ENCODE assay signal across 9 mouse cellular contexts in the genomic region with DNA sequence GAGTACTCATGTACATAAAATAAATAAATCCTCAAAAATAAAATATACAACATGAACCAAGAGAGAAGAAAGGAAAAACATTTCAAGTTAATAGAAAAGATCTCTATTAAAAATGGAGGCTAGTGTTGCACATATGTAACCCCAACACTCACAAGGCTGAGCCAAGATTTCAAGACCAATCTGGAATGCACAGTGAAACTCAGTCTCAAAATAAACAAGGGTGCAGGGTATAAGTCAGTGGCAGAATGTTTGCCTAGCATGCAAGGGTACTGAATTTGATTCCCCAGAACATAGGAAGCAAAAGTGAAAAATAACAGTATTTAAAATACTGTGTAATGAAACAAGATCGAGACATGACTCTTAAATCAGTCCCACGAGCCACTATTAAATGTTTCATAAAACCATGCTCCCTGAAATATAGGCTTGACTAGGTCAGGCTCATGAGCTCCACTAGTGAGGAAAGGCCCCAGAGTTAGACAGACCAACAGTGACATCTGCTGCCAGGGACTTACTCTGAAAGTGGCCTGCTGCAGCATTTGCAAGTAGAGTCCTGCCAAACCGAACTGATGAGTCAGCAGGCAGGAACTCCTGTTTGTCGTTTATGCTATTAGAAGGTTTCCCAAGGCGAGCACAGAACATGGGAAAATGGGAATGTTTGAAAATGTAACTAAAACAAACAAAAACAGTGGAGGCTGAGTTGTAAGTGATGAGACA.
A peak's percentile ranks its signal among the peaks of the same experiment; 100 is the strongest.
DNase-seq lines count a peak whose midpoint lies in the region; ATAC-seq lines count a peak whose summit lies in the region.
"Had no signal": no experiment of that assay in that cellular context is flagged by ENCODE, and none has a peak within 500 bp of the region (broad histone marks: within the 10 kb centered on the region; RNA-seq: fewer than 3 reads in every experiment).

No protein-coding gene starts in this region.

- H3K27me3 ChIP-seq in forebrain, embryonic 14.5 days (replicated peaks; ENCODE audit: control insufficient read depth, insufficient read depth, low read length) = no peaks in the 10 kb centered on the region
- no peaks in the 10 kb centered on the region for H3K27me3 ChIP-seq in forebrain, embryonic 11.5 days (ENCODE audit: control insufficient read depth, insufficient read depth, low read length)
- no peaks in the 10 kb centered on the region for H3K27me3 ChIP-seq in embryonic facial prominence, embryonic 12.5 days
- H3K27me3 ChIP-seq in heart, embryonic 15.5 days = no peaks in the 10 kb centered on the region
- H3K27me3 ChIP-seq: megakaryocyte, embryonic 14.5 days had no signal

- H3K36me3 ChIP-seq in forebrain, embryonic 14.5 days (ENCODE audit: control insufficient read depth, insufficient read depth, low read length) = no peaks in the 10 kb centered on the region
- H3K36me3 ChIP-seq in forebrain, embryonic 11.5 days (ENCODE audit: control insufficient read depth, insufficient read depth, low read length) = no peaks in the 10 kb centered on the region
- no peaks in the 10 kb centered on the region for H3K36me3 ChIP-seq in embryonic facial prominence, embryonic 12.5 days
- no peaks in the 10 kb centered on the region for H3K36me3 ChIP-seq in heart, embryonic 15.5 days

- 58% methylated on average over 5 of the region's 5 CpGs for WGBS in forebrain, embryonic 14.5 days
- WGBS in forebrain, embryonic 11.5 days = 63% methylated on average over 5 of the region's 5 CpGs
- WGBS in embryonic facial prominence, embryonic 12.5 days = 21% methylated on average over 5 of the region's 5 CpGs
- WGBS in heart, embryonic 15.5 days = 25% methylated on average over 5 of the region's 5 CpGs

- peak; percentile 47 for DNase-seq in forebrain, embryonic 14.5 days (ENCODE audit: low spot score)
- no peak for DNase-seq in forebrain, embryonic 11.5 days (ENCODE audit: low spot score)
- peak; percentile 72 to 77 for DNase-seq in kidney, postnatal 4 days
- peak; percentile 62 to 66 for DNase-seq in lung, adult 18-20 months
- peak; percentile 71 to 73 for DNase-seq in right cerebral cortex, postnatal 10 days (ENCODE audit: low spot score in 2 of 2)

- H3K9ac ChIP-seq in forebrain, embryonic 14.5 days (ENCODE audit: low read length) = no peak overlapping the region
- H3K9ac ChIP-seq in forebrain, embryonic 11.5 days (ENCODE audit: low read length) = no peak overlapping the region
- no peak overlapping the region for H3K9ac ChIP-seq in embryonic facial prominence, embryonic 12.5 days
- H3K9ac ChIP-seq in heart, embryonic 15.5 days = no peak overlapping the region

- ATAC-seq in forebrain, embryonic 14.5 days = no peak
- ATAC-seq in forebrain, embryonic 11.5 days (replicated peaks; ENCODE audit: low FRiP score) = no peak
- 0 out of 2 replicates have a peak, but pooled peaks have one; percentile 58 for ATAC-seq in embryonic facial prominence, embryonic 12.5 days (ENCODE audit: insufficient number of reproducible peaks, insufficient read depth, low FRiP score, low TSS enrichment)
- peak; percentile 80; the same call in 1 of the 2 replicates for ATAC-seq in heart, embryonic 15.5 days (replicated peaks; ENCODE audit: insufficient number of reproducible peaks, insufficient read depth, low FRiP score, low read depth)
- ATAC-seq in megakaryocyte-erythroid progenitor cell, adult 5-6 weeks (replicated peaks; ENCODE audit: low FRiP score, low TSS enrichment, poor library complexity, severe bottlenecking) = no peak

- H3K27ac ChIP-seq in forebrain, embryonic 14.5 days (ENCODE audit: low read depth, low read length) = no peak overlapping the region
- no peak overlapping the region for H3K27ac ChIP-seq in forebrain, embryonic 11.5 days (ENCODE audit: low read depth, low read length)
- no peak overlapping the region for H3K27ac ChIP-seq in embryonic facial prominence, embryonic 12.5 days
- H3K27ac ChIP-seq in heart, embryonic 15.5 days = no peak overlapping the region

- no peak overlapping the region for H3K4me3 ChIP-seq in forebrain, embryonic 14.5 days (ENCODE audit: low read depth, low read length)
- no peak overlapping the region for H3K4me3 ChIP-seq in forebrain, embryonic 11.5 days (ENCODE audit: low read depth, low read length)
- H3K4me3 ChIP-seq in embryonic facial prominence, embryonic 12.5 days = no peak overlapping the region
- no peak overlapping the region for H3K4me3 ChIP-seq in heart, embryonic 15.5 days
- H3K4me3 ChIP-seq: megakaryocyte, embryonic 14.5 days had no signal

- no peaks in the 10 kb centered on the region for H3K4me1 ChIP-seq in forebrain, embryonic 14.5 days (ENCODE audit: control insufficient read depth, insufficient read depth, low read length)
- no peaks in the 10 kb centered on the region for H3K4me1 ChIP-seq in forebrain, embryonic 11.5 days (replicated peaks; ENCODE audit: control insufficient read depth, insufficient read depth, low read length)
- H3K4me1 ChIP-seq in embryonic facial prominence, embryonic 12.5 days = peaks cover 3% of the 10 kb centered on the region; the same call in 1 of the 2 replicates
- H3K4me1 ChIP-seq in heart, embryonic 15.5 days (replicated peaks) = no peaks in the 10 kb centered on the region
- H3K4me1 ChIP-seq: megakaryocyte, embryonic 14.5 days had no signal

- H3K4me2 ChIP-seq in forebrain, embryonic 14.5 days (ENCODE audit: low read length) = no peak overlapping the region
- no peak overlapping the region for H3K4me2 ChIP-seq in forebrain, embryonic 11.5 days (ENCODE audit: low read depth, low read length, severe bottlenecking)
- H3K4me2 ChIP-seq in embryonic facial prominence, embryonic 12.5 days (replicated peaks) = no peak overlapping the region
- no peak overlapping the region for H3K4me2 ChIP-seq in heart, embryonic 15.5 days

- H3K9me3 ChIP-seq in forebrain, embryonic 14.5 days (replicated peaks; ENCODE audit: control insufficient read depth, low read length) = no peaks in the 10 kb centered on the region
- H3K9me3 ChIP-seq in forebrain, embryonic 11.5 days (ENCODE audit: control insufficient read depth, low read length) = no peaks in the 10 kb centered on the region
- no peaks in the 10 kb centered on the region for H3K9me3 ChIP-seq in embryonic facial prominence, embryonic 12.5 days
- H3K9me3 ChIP-seq in heart, embryonic 15.5 days (replicated peaks) = no peaks in the 10 kb centered on the region
- H3K9me3 ChIP-seq: megakaryocyte, embryonic 14.5 days had no signal

Comparison
In these comparisons a context has a peak if more than half of its experiments do, and no peak if none do; other contexts are left out.
1. ATAC-seq: peak in embryonic facial prominence, embryonic 12.5 days (single experiment) and heart, embryonic 15.5 days (single experiment); none in forebrain, embryonic 14.5 days (single experiment), forebrain, embryonic 11.5 days (single experiment) and megakaryocyte-erythroid progenitor cell, adult 5-6 weeks (single experiment).